Mouse (Mus musculus) 3T3-L1 (cell line): ENCODE results near the gene Dact3.

Experiments
- DNase-seq: peaks from one replicate; pipeline ENCODE4 v3.0.0-alpha.2; 2015; ENCODE audit warnings: low read depth, low spot score

The Dact3 gene

GRCm38 (mm10) chr7:16915461-16916340 is 40.6 kb downstream of the Dact3 start:
- DNase-seq = no peak

GRCm38 (mm10) chr7:16916342-16917265 is 41.5 kb downstream of the Dact3 start:
- no peak for DNase-seq

DNA sequence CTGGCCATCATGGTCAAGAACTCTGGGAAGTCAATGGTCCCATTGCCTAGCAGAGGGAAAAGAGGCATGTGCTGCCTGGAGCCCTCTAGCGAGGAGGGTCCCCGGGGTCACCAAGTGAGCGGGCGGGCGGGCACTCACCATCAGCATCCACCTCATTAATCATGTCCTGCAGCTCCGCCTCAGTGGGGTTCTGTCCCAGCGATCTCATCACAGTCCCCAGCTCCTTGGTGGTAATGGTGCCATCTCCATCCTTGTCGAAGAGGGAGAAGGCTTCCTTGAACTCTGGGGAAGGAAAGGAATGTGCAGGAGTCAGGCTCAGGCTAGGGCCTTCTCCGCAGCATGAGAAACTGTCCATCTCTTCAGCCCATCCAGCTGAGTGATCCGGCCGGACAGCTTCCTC is 42.3 kb downstream of the Dact3 start:
- DNase-seq = no peak

- DNase-seq = no peak
These were observed 42.9 kb downstream of the Dact3 start for GRCm38 (mm10) chr7:16918014-16918413.

GRCm38 (mm10) chr7:16918670-16919069 is 43.6 kb downstream of the Dact3 start:
- peak; percentile 63 for DNase-seq

DNA sequence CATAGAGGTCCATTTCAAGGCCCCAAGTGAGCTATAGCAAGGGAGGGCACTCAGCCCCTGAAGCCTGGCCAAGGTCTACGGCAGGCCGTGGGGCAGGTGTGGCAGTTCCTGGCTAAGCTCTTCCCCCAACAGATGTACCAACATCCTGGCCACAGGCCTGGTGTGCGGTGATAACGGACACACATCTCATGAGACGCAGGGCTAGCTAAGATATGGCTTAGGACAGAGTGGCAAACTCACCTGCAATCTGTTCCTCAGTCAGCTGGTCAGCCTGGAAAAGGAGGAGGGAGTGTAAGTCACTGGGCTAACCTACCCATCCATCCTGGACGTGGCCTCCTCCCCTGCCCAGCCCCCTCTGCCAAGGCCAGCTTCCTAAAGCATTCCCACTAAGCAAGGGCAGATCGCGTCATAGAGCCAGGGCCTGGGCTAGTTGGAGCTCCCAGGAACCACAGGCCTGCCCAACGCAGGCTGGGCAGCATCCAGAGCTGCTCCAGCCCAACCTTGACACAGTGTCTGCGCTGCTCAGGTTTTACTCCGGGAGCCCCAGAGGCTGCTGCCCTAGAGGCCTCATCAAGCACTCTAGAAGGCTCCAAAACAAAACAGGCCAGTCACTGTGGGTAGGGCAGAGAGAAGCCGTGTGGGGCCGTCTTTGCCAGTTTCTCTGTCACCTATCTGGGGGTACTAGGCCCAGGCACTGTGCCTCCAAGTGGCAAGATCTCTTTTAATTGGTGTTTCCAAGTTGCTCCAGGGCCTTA is 44.5 kb downstream of the Dact3 start:
- DNase-seq = peak; percentile 20

- DNase-seq = no peak
These were observed 45.0 kb downstream of the Dact3 start for GRCm38 (mm10) chr7:16920150-16920579.

DNA sequence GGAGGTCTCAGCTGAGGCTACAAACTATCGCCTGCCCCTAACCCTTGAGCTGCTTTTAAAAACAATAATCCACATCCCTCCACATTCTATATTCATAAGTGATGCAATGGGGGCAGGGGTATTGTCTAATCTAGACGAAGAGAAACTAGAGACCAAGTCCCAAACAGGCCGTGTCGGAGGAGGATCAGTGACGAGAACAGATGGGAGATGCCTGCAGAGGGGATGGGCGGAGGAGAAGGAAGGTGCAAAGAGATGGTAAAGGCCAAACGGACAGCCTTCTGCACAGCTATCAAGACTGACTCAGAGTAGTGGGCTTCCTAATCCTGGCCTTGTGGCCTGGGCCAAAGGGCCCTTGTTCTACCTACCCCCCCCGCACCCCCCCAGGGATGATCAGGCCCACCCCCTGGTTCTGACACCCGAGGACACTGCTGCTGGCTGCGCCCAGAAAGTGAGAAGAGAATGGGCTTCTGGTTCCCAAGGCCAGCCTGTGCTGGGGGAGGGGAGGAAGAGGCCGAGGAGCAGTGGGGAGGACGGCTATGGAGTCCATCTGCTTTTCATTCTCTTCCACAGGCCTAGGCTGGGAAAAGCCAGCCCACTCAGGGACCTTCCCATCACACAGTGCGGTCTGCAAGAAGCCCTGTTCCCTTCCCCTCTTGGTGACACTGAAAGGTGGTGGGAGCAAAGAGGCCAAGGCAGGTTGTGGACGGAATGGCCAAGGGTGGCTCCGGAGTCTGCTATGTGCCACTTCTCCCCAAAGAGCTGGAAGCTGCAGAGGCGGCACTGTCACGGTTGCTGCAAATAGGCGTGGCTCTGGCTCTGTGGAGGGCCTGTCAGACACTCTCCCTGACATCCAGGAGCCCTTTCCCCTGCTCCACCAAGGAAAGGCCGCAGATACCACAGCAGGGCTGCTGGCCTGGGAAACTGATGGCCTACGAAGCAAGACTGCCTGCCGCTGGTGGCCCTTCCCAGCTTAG is 46.0 kb downstream of the Dact3 start:
- DNase-seq = no peak

GRCm38 (mm10) chr7:16921881-16922335 is 46.8 kb downstream of the Dact3 start:
- no peak for DNase-seq

DNA sequence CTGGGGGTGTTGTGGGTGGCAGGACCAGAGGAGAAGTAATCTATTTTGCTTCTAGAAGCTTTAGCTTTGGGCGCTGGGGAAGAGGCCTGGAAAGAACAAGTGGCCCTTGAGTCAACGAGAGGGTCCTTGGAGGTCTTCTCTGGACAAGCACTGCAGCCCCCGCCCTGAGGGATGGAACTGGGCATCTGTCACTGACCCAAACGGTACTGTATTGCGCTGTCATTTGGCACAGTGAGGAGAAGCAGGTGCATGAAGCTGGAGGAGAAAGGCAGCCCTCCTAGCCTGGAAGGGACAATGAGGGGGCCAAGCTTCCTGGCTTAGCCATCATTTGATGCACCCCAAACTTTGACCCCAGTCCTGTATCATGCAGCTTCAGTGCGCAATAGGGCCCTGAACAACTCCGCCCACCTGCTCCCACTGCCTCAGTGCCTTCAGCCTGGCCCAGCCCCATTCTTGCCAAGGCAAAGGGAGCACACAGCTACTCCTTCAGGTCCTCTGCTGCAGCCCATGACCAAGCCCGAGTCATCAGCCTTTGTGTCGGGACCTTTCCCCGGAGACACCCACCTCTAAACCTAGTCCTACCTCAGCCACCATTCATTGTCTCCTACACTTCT is 47.4 kb downstream of the Dact3 start:
- DNase-seq = peak; percentile 26

GRCm38 (mm10) chr7:16923283-16924036 is 48.3 kb downstream of the Dact3 start:
- DNase-seq = no peak

DNA sequence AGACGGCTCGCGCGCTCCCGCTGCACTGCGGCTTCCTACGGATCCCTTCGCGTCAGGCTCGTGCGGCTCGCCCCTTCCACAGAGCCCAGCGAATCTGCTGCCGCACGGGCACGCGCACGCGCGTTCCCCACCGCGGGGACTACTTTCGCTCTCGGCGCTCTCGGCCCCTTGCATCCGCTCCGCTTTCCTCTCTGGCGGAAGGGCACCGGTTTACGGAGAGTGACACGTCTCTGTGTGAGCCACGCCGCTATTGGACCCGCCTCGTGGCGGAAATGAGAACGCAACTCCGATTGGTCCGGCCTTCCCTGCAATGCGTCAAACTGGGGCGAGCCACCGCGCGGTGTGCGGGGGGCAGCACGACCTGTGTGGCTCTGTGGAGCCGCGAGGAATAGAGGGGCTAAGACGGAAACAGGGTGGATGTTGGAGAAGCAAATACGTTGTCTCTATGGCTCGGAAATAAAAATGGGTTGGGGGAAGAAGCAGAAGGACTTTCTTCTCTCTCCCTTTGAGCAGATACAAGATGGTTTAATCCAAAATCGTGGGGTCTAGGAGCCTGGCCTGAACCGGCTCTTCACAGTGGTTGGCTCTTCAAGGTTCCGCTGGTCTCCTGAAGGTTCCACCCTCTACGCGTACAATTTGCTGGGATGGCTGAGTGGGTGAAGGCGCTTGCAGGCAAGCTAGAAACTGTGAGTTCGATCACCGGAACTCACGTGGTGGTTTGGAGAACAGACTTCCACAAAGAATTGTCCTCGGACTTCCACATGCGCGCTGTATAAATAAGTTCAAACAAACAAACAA is 49.1 kb downstream of the Dact3 start, which contains the start of gene Calm3:
TSS of gene Calm3 (minus strand) at position 78 of the 798 bp plus-strand sequence.
- DNase-seq = peak; percentile 95

GRCm38 (mm10) chr7:16928341-16928740 is 53.2 kb downstream of the Dact3 start:
- peak; percentile 35 for DNase-seq

GRCm38 (mm10) chr7:16930850-16931249 is 55.7 kb downstream of the Dact3 start:
- DNase-seq = peak; percentile 74

DNA sequence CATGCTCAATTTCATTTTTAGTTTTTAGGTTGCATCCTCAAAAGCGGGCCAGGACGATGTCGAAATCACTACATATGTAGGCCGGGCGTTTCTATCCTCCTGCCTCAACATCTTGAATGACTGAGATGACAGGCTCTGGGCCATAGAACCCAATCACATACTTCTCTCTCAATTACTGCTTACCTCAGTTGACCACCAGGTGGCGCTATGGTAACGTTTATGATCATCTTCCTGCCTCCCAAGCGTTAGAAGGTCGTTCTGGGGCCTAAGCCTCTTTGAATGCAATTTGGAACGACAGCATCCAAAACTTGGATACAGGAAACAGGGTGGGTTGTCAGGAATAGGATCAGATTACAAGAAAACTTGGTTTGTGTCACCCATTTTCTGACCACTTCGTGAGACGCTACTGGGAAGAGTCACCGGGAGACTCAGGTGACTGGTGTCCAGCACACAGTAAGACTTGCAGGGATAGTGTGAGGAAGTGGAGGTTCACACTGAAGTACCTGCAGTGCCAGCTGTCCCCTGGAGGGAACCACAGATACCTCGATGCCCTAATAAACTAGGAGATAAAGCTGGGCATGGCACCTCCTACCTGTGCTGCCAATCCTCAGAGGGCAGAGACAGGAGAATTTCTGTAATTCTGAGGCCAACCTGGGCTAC is 57.0 kb downstream of the Dact3 start:
- peak; percentile 93 for DNase-seq

DNA sequence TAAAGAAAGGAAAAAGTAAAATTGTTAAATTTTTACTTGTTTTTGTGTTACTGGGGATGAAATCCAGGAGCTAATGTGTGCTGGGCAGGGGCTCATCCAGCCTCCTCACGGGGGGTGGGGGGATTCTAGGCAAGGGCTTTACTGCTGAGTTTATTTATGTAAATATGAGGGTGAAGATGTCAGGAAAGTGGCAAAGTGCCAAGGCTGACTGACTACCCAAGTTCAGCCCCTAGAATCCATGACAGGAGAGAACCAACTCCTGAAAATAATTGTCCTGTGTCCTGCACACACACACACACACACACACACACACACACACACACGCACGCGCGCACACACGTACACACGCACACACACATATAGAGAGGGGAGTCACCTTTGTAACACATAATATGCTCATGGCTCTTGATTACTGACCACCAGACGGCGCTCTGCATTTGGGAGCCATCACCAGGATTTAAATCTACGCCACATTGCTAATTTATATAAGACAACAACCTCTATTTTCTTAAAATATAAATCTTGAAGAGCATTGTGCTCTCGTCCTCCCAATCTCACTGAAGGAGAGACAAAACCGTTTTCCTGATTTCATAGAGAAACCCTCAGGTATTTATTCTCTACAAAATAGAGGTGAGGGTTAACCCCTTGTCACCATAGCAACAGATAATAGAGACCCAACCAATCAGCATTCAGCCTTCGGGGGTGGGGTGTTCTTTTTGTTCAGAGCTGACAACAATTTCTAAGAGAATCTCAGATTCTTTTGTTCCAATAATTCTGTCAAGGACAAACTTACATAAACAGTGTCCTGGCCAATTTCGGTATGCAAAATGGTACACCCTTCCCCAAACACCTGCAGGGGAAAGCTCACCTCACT is 57.8 kb downstream of the Dact3 start:
- peak; percentile 64 for DNase-seq
